Mouse (Mus musculus): ENCODE measurements around the gene Comtd1.

Gene Comtd1

GRCm38 (mm10) chr14:21831830-21832403 lies 16.9 kb downstream of the Comtd1 start:
- DNase-seq = no peak

DNA sequence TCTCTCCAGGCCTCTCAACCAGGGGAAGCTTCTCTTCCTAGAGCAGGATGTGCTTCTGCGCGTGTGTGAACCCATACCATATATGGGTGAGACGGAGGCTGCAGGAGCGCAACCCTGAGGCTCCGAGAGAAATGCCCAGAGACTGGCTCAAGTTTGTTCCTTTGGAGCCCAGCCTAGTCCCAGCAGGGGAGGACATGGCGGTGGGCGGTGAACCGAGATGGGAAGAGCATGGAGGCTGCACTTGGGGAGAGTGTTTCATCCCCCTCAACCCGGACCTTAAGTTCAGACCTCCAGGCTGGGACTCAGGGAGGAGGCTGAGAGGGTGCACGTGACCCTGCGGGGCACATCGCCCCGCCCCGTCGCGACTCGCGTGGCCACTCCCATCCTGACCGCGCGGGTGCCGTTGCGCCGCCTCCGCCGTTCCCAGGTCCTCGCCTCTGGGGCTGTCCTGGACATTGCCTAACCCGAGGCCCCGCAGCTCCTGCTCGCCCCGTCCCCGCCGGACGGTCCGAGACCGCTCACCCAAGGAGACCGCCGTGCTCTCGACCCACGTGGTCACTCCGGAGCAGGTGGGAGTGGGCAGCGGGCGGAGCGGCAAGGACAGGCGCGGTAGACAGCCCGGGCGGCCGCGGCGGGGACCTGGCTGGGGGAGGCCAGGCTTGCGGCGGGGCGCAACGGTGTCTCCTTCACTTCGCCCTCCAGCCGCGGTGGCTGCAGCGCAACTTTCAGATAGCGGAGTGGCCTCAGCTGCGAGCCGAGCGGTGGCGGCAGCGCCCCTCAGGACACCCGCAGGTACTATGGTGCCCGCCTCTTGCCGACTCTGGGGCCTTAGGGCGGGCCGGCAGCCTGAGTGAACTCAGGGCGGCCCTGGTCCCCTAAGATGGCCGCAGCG lies 17.7 kb downstream of the Comtd1 start:
- peak; percentile 97 to 99 for DNase-seq

DNA sequence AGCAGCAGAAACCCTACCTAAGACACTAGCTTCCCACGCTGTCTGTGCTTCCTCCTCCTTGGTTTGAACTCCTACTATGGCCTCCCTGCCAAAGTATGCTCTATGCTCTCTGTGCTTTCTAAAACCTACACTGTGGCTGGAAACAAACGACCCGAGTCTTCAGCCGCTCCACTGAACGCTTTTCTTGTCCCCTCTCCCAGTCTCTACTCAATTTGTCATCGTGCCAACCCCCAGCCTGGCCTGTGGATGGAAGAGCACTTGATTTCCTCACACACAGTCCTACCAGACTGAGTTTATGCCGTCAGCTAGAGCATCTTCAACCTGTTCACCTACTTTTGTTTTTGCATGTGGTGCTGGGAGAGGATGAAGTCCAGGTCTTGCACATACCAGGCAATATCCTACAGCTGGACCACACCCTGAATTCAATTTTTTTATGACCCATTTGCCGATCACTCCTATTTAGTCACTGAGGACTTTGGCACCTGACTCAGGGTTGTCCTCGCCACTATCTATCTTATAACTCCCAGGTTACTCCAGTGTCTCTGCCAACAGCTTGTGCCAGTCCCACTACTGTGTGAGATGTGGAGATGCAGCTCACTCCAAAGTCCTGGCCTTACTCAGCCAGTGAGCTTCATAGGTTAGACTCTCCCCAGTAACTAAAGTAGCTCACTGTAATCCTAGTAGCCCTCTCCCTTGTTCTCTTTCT lies 22.8 kb downstream of the Comtd1 start:
- peak in 1 of 2 experiments; percentile 26 for DNase-seq

GRCm38 (mm10) chr14:21824938-21825337 lies 23.8 kb downstream of the Comtd1 start, which contains the start of gene Vdac2:
Vdac2 (plus strand) TSS chr14:21825238.
- no peak for DNase-seq

DNA sequence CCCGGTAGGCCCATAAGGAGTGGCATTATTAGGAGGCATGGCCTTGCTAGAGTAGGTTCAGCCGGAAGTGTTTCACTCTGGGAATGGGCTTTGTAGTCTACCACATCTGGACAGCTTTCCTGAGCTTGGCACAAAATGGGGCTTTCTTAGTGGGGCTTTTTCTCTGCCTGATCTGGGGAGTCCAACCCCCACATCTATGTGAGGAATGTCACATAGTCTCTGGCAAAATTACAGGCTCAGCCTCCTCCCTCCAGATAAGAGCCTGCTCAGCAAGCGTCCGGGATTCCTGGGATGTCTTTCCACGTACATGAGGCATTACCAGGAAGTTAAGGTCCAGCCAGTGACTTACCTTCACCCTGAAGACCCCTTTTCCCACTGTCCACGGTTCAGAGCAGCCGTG lies 24.9 kb downstream of the Comtd1 start:
- peak in 1 of 2 experiments; percentile 27 for DNase-seq

DNA sequence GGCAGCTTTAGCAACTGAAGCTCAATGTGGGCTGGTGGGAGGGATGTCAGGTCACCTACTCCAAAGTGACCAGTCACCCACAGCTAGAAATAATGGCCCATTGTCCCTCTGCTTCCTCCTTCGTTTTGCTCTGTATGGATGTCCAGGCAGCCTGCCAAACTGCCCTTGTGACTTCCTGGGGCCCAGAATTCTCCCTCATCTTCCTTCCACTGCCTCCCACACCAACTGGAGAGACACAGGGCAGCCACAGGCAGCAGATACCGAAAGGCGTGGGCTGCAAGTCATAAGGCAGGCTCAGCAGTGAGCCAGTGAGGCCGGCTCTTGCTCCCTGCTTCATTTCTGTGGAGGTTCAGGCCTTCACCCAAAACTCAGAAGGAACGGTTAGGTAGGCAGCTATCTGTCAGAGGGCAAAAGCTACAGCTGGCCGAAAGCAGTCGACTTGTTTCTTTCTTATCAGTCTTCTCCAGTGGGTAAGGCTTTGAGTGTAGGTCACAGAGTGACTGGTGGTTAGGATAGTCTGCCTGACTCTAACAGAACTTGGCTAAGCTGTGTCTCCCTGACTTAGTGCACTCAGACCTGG lies 25.9 kb downstream of the Comtd1 start:
- peak; percentile 87 to 92 for DNase-seq

- peak in 1 of 2 experiments; percentile 29 for DNase-seq
These were observed 26.5 kb downstream of the Comtd1 start for GRCm38 (mm10) chr14:21822307-21822706.

DNA sequence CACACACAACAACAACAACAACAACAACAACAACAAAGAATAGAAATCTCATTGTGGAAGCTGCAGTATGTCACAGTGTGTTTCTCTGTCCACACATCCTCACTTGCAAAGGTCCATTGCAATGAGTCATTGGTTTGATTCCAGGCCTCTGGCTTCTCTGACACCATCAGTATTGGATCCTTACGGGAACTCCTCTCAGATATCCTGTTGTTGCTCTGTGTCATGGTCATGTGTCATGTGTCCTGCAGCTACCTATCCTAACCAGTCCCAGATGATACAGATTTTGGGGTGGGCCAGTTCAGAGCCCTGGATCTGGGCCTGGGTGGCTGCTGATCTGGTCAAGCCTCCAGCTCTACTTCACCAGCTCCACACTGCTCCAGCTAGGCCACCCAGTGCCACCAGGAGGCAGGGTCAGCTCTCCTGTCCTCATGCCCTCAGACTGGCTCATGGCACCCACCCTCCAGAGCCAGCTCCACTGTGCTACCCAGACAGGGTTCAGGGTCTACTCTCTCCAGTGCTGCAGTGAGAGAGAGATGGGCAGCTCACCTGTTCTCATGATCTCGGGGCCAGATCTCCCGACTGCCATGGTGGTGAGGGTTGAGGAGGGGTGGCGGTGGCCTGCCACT lies 27.8 kb downstream of the Comtd1 start:
- DNase-seq = no peak

DNA sequence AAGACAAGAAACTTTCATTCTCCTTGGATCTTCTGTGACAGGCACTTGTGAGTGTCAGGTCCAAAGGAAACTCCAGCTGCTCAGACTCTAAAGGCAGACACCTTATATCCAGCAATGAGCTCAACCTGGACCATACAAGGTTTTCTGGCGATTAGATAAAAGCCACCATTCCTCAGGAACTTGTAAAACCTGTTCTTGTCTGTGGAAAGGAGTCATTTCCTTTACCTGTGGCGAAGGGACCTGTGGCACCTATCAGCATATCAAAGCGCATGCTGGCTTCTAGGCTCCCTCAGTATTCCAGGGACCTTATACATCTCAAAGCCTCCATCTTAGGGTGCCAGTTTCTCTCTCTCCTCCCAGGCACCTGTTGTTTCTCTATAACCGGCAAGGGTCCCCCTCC lies 31.3 kb downstream of the Comtd1 start:
- no peak for DNase-seq

- no peak for DNase-seq
These were observed 32.5 kb downstream of the Comtd1 start for GRCm38 (mm10) chr14:21816255-21816654.

- no peak for DNase-seq
These were observed 34.2 kb downstream of the Comtd1 start for GRCm38 (mm10) chr14:21814606-21815005.

DNA sequence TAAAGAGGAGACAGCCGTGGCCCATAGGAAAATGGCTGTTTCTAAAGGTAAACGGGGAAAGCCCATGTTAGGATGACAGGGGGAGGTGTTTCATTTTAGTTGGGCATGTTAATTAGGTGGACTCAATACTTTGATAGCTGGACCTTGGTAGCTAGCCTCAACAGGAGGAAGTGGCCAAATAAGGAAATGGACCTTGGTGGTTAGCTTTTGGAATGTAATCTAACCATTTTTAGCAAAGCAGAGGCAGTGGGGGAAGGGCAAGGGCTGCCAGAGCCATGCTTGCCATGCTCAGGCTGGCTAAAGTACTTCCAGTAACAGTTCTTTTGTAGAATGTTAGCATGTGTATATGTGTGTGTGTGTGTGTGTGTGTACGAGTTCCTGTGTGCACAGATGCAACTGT lies 34.9 kb downstream of the Comtd1 start:
- DNase-seq = peak in 1 of 2 experiments; percentile 49

- no peak for DNase-seq
These were observed 35.6 kb downstream of the Comtd1 start for GRCm38 (mm10) chr14:21813216-21813615.

- DNase-seq = peak; percentile 75 to 83
These were observed 36.1 kb downstream of the Comtd1 start for GRCm38 (mm10) chr14:21812590-21813162.

DNA sequence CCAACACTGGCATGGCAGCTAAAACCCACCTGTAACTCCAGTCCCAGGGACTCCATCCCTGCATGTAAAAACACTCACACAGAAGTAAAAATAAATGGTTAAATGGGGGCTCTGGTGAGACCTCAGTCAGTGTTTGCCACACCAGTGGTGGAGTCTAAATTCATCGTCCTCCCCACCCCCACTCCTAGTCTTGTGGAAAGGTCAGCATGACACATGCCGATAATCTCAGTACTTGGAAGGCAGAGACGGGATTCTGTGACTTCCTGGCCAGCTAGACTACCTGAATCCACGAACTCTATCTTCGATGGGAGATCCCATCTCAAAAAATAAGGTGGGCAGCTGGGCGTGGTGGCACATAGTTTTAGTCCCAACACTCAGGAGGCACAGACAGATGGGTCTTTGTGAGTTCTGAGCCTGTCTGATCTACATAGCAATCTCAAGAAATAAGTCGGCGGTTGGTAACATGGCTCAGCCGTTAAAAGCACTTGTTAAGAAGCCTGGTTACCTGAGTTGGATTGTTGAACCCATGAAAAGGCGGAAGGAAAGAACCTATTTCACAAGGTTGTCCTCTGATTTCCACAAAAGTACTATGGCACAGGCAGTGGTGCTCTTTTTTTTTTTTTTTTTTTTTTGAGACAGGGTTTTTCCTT lies 36.9 kb downstream of the Comtd1 start:
- DNase-seq = no peak

- no peak for DNase-seq
These were observed 37.5 kb downstream of the Comtd1 start for GRCm38 (mm10) chr14:21811301-21811700.

GRCm38 (mm10) chr14:21809418-21809817 lies 39.4 kb downstream of the Comtd1 start:
- DNase-seq = no peak

DNA sequence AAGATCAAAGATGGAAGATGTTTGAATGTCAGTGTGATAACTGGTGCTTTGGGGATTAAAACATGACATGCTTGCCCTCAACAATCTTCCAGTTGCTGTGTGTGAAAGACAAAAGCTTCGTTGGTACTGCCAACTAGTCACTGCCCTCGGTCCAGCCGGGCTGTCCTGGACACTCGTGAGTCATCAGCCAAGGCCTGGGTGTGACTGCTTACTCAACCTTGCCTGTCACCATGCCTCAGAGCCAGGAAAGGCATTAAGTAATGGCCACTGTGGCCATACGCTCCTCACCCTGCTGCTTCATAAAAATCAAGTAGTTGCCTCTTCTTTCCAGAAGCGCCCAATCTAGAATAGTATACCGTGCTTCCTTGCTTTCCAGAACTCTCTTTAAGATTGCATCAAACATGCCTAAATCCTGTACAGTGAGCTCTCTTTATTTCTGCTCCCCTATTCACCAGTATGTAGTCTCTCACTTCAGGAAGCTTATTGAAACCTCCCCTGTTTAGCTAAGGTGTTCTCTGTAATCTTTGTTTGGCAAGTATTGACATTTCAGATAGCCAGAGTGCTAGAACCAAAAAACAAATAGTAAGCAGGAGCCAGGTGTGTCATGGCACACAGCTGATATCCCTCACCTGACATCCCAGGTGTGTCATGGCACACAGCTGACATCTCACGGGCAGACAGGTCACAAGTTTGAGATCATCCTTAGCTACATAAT lies 40.4 kb downstream of the Comtd1 start:
- no peak for DNase-seq

DNA sequence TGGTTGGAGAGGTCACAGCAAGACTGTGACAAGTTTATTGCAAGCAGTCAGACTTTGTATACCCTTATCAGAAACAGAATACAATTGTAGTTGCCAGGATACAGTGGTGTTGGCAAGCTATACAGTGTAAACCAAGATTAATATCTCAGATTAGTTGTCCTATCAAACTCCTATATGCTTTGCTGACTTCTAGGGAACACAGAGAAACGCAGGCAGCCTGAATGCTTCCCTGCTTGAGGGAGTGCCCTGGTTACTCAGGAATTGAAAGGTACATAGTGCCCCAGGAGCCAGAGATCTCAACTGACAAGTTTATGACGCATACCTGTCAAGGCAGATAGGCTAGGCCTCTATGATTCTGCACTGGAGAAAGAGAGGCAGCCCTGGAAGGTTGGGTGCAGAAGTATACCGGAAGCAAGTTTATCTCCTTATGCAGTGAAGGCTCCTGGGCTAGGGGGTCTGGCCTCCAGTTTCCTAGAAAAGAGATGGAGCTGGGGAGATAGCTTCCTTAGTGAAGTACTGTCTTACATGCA lies 42.1 kb downstream of the Comtd1 start:
- no peak for DNase-seq

- no peak for DNase-seq
These were observed 42.6 kb downstream of the Comtd1 start for GRCm38 (mm10) chr14:21806203-21806602.
